Mouse (Mus musculus): ENCODE measurements at regions not wholly inside any gene's neighbourhood (a gene's known extent, or its start where the extent isn't known, plus 50 kb on each side); places are given as distances from the start of the nearest gene placed in this dataset.

DNA sequence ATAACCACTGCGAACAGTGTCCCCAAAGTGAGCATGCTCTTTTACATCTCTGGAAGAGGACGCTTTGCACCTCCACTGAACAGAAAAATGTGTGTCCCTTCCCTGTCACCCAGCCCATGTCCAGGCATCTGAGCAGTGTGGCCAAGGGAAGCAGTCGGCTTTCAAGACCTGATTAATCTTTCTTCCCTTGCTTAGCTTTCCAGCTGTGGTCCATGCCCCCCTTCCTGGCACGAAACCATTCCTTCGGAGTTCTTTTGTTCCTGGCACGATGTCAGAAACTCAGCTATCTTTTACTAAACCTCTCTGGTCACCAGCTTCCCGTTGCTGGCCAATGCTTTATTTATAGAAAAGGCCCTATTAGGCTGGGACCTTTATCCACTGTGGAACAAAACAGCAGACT, 654.5 kb upstream of the Gm19410 start:
- peak overlapping the region; percentile 49 for H3K27ac ChIP-seq (ENCODE audit: low read depth)
- H3K36me3 ChIP-seq (replicated peaks; ENCODE audit: control insufficient read depth, insufficient read depth, low read length), result no peaks in the 10 kb centered on the region
- 21% methylated on average over 7 of the region's 7 CpGs for WGBS
- peaks cover 25% of the 10 kb centered on the region for H3K4me1 ChIP-seq (ENCODE audit: control insufficient read depth, insufficient read depth)
- H3K27me3 ChIP-seq (ENCODE audit: control insufficient read depth, insufficient read depth, low read length), result no peaks in the 10 kb centered on the region
- no peak for TF ChIP-seq CTCF (IDR thresholded peaks at IDR 0.05; ENCODE audit: low read depth)
- no peak for TF ChIP-seq EP300 (IDR thresholded peaks at IDR 0.05; ENCODE audit: low read depth)
- peak; percentile 15; the same call in 1 of the 2 replicates for ATAC-seq (ENCODE audit: insufficient read depth, low read depth)
- H3K9me3 ChIP-seq (replicated peaks; ENCODE audit: control insufficient read depth, low read length), result no peaks in the 10 kb centered on the region
- peak; percentile 66 for DNase-seq (ENCODE audit: low spot score)
- no peak overlapping the region for H3K9ac ChIP-seq (replicated peaks; ENCODE audit: low read depth, low read length)
- H3K4me3 ChIP-seq (ENCODE audit: low read depth, low read length), result no peak overlapping the region
- H3K4me2 ChIP-seq (ENCODE audit: low read depth, low read length), result 0 out of 2 replicates have a peak overlapping the region, but pooled peaks have one; percentile 8

DNA sequence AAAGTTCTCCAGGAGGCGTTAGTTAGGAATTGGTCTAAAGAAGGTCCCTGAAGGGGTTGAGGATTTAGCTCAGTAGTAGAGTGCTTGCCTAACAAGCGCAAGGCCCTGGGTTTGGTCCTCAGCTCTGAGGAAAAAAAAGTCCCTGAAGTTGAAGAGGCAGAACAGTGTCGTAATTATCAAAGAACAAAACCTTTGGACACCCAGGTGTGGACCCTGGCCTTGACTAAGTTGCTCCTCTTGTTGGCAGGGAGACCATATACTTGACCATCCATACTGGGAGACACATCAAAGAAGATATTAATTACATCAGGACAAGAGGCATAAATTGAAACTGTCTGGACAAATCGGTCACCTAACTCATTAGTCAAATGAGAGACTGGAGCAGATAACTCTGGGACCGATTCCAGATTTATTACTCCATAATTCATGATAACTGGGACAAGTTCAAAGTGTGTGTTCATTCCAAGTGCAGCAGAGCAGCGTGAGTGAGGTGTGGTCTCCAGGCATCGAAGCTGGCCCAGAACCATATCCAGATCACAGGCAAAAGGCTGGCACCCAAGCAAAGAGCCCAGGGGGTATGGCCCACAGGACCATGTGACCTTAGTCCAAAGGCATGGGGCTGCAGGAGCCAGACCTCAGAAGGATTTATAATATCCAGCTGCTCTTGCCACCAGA, 652.9 kb upstream of the Gm19410 start:
- Histone ChIP-seq H3K4me3 (ENCODE audit: low read depth, low read length) (no peak overlapping the region), H3K27ac (ENCODE audit: low read depth) (no peak overlapping the region), H3K27me3 (ENCODE audit: control insufficient read depth, insufficient read depth, low read length) (no peaks in the 10 kb centered on the region), H3K9ac (replicated peaks; ENCODE audit: low read depth, low read length) (no peak overlapping the region), H3K4me1 (ENCODE audit: control insufficient read depth, insufficient read depth) (peaks cover 25% of the 10 kb centered on the region), H3K9me3 (replicated peaks; ENCODE audit: control insufficient read depth, low read length) (no peaks in the 10 kb centered on the region), H3K36me3 (replicated peaks; ENCODE audit: control insufficient read depth, insufficient read depth, low read length) (no peaks in the 10 kb centered on the region), H3K4me2 (ENCODE audit: low read depth, low read length) (no peak overlapping the region)
- WGBS, result 76% methylated on average over 7 of the region's 7 CpGs
- no peak for ATAC-seq (ENCODE audit: insufficient read depth, low read depth)
- TF ChIP-seq EP300 (IDR thresholded peaks at IDR 0.05; ENCODE audit: low read depth) (no peak), CTCF (IDR thresholded peaks at IDR 0.05; ENCODE audit: low read depth) (no peak)
- no peak for DNase-seq (ENCODE audit: low spot score)

DNA sequence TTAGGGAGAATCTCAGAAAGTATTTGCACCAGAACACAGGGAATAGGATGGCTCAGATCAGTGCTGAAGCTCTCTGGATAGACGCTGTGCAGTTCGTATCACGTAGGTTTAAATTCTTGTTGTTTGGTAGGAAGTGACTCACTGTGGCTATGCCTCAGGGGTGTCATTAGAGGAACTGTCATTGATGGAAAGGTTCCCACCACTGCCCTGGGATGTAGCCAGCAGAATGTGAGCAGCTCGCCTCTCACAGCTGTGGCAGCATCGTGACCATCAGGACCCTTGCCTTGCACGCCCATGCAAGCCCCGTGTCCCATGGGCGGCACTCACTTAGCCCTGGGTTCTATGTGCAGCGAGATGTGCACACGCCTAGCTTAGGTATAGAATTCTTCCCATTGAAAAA, 651.6 kb upstream of the Gm19410 start:
- H3K36me3 ChIP-seq (replicated peaks; ENCODE audit: control insufficient read depth, insufficient read depth, low read length), result no peaks in the 10 kb centered on the region
- no peak overlapping the region for H3K4me3 ChIP-seq (ENCODE audit: low read depth, low read length)
- DNase-seq (ENCODE audit: low spot score) (peak; percentile 44), ATAC-seq (ENCODE audit: insufficient read depth, low read depth) (peak; percentile 25; the same call in 1 of the 2 replicates)
- H3K9ac ChIP-seq (replicated peaks; ENCODE audit: low read depth, low read length), result no peak overlapping the region
- H3K9me3 ChIP-seq (replicated peaks; ENCODE audit: control insufficient read depth, low read length), result no peaks in the 10 kb centered on the region
- no peak for TF ChIP-seq CTCF (IDR thresholded peaks at IDR 0.05; ENCODE audit: low read depth)
- no peak for TF ChIP-seq EP300 (IDR thresholded peaks at IDR 0.05; ENCODE audit: low read depth)
- WGBS, result 59% methylated on average over 10 of the region's 10 CpGs
- peaks cover 22% of the 10 kb centered on the region for H3K4me1 ChIP-seq (ENCODE audit: control insufficient read depth, insufficient read depth)
- no peak overlapping the region for H3K27ac ChIP-seq (ENCODE audit: low read depth)
- H3K4me2 ChIP-seq (ENCODE audit: low read depth, low read length), result no peak overlapping the region
- no peaks in the 10 kb centered on the region for H3K27me3 ChIP-seq (ENCODE audit: control insufficient read depth, insufficient read depth, low read length)

DNA sequence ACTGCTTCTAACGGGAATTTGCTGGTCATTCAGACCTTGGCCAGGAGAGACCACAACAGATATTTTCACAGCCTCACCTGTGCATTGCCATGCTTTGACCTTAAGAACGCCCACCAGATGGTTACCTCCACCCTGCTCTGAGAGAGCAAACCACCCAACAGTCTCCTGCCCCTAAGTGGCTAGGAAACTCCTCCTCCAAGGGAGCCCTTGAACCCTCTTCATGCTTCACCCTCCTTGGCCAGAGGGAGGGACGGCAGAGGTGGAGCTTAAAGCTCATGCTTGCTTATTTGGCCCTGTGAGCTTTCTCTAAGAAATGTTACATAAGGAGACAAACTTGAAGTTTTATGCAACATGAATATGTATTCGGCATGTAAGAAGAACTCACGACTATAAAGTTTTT, 645.0 kb upstream of the Gm19410 start:
- Histone ChIP-seq H3K4me1 (ENCODE audit: control insufficient read depth, insufficient read depth) (peaks cover 4% of the 10 kb centered on the region; the same call in 1 of the 2 replicates), H3K9ac (replicated peaks; ENCODE audit: low read depth, low read length) (no peak overlapping the region), H3K27ac (ENCODE audit: low read depth) (no peak overlapping the region), H3K4me2 (ENCODE audit: low read depth, low read length) (no peak overlapping the region), H3K9me3 (replicated peaks; ENCODE audit: control insufficient read depth, low read length) (no peaks in the 10 kb centered on the region), H3K27me3 (ENCODE audit: control insufficient read depth, insufficient read depth, low read length) (no peaks in the 10 kb centered on the region), H3K4me3 (ENCODE audit: low read depth, low read length) (no peak overlapping the region), H3K36me3 (replicated peaks; ENCODE audit: control insufficient read depth, insufficient read depth, low read length) (no peaks in the 10 kb centered on the region)
- no peak for DNase-seq (ENCODE audit: low spot score)
- ATAC-seq (ENCODE audit: insufficient read depth, low read depth), result no peak
- WGBS, result 71% methylated on average over 5 of the region's 5 CpGs
- no peak for TF ChIP-seq CTCF (IDR thresholded peaks at IDR 0.05; ENCODE audit: low read depth)
- TF ChIP-seq EP300 (IDR thresholded peaks at IDR 0.05; ENCODE audit: low read depth), result no peak

DNA sequence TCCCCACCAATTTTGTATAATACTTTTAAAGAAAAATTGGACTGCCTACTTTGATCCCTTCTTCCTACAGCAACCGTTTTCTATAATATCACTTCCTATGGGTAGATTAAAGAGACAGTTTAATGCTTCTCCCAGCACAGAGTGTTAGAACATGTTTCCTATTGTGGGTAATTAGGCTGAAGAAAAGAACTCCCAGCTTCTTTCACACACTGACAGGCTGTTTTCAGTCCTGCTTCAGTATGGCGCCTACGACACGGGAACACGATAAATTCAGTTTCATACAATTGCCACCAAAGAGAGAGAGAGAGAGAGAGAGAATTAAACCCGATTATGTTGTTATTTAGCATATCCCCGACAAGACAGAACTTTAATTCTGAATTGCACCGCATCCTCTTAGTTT, 644.5 kb upstream of the Gm19410 start:
- Histone ChIP-seq H3K27me3 (ENCODE audit: control insufficient read depth, insufficient read depth, low read length) (no peaks in the 10 kb centered on the region), H3K4me3 (ENCODE audit: low read depth, low read length) (no peak overlapping the region), H3K9ac (replicated peaks; ENCODE audit: low read depth, low read length) (no peak overlapping the region), H3K27ac (ENCODE audit: low read depth) (no peak overlapping the region), H3K9me3 (replicated peaks; ENCODE audit: control insufficient read depth, low read length) (no peaks in the 10 kb centered on the region), H3K4me1 (ENCODE audit: control insufficient read depth, insufficient read depth) (peaks cover 4% of the 10 kb centered on the region; the same call in 1 of the 2 replicates), H3K36me3 (replicated peaks; ENCODE audit: control insufficient read depth, insufficient read depth, low read length) (no peaks in the 10 kb centered on the region), H3K4me2 (ENCODE audit: low read depth, low read length) (no peak overlapping the region)
- no peak for ATAC-seq (ENCODE audit: insufficient read depth, low read depth)
- 93% methylated on average over 8 of the region's 8 CpGs for WGBS
- no peak for TF ChIP-seq EP300 (IDR thresholded peaks at IDR 0.05; ENCODE audit: low read depth)
- no peak for TF ChIP-seq CTCF (IDR thresholded peaks at IDR 0.05; ENCODE audit: low read depth)
- no peak for DNase-seq (ENCODE audit: low spot score)

DNA sequence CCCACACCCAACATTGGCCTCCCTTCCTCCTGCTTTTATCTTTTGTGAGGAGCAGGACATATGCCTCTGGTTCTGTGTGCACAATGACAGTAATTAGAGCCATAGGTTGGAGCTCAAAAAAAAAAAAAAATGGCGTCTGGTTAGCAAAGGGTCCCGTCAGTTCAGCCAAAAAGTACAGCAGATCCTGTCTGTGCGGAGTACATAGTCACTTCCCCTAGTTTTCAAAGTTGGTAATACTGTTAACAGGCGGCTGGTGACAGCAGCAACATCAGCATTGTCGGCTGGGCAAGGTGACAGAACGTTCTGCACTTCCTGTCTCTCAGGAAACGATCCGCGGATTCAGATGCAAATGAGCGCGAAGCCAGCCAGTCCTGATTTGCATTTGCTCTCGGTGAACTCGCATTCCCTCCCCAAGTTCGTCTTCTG, 642.4 kb upstream of the Gm19410 start:
- Histone ChIP-seq H3K36me3 (replicated peaks; ENCODE audit: control insufficient read depth, insufficient read depth, low read length) (no peaks in the 10 kb centered on the region), H3K4me2 (ENCODE audit: low read depth, low read length) (peak overlapping the region; percentile 43), H3K9me3 (replicated peaks; ENCODE audit: control insufficient read depth, low read length) (no peaks in the 10 kb centered on the region), H3K4me1 (ENCODE audit: control insufficient read depth, insufficient read depth) (peaks cover 10% of the 10 kb centered on the region), H3K27me3 (ENCODE audit: control insufficient read depth, insufficient read depth, low read length) (no peaks in the 10 kb centered on the region), H3K9ac (replicated peaks; ENCODE audit: low read depth, low read length) (no peak overlapping the region), H3K27ac (ENCODE audit: low read depth) (peak overlapping the region; percentile 36), H3K4me3 (ENCODE audit: low read depth, low read length) (peak overlapping the region; percentile 18)
- WGBS, result 4% methylated on average over 14 of the region's 14 CpGs
- DNase-seq (ENCODE audit: low spot score), result peak; percentile 77
- peak; percentile 80 for ATAC-seq (ENCODE audit: insufficient read depth, low read depth)
- TF ChIP-seq EP300 (IDR thresholded peaks at IDR 0.05; ENCODE audit: low read depth) (no peak), CTCF (IDR thresholded peaks at IDR 0.05; ENCODE audit: low read depth) (peak; percentile 9; the same call in 1 of the 2 replicates)
